Mouse (Mus musculus): ENCODE results near the gene Tha1. TPM values are rescaled to one million over a fixed set of nuclear protein-coding genes. Genes with fewer than 3 reads are reported as not detected.

Gene Tha1
- polyA plus RNA-seq, 1 experiment from 2014 or later, result 3.4 TPM

DNA sequence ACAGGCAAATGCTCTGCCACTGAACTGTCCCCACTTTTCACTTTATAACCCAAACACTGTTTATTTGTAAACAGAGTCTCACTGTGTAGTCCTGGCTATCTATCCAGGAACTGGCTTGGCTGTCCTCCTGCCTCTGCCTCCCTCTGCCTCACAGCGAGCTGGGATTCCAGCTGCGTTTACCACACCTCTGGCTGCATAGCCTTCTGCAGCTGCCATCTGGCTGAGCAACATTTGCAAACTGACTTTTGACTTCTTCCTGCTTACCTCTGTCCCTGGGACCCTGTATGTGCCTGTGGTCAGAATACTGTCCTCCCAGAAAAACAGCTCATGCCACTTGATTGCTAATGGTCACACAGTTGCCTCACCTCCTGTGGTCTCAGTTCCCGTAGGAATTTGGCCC lies 45.9 kb downstream of the Tha1 start:
- Histone ChIP-seq H3K9me3 (replicated peaks; ENCODE audit: control insufficient read depth, low read length) (no peaks in the 10 kb centered on the region), H3K9ac (ENCODE audit: low read length) (no peak overlapping the region), H3K27ac (ENCODE audit: low read depth, low read length) (no peak overlapping the region), H3K36me3 (ENCODE audit: control insufficient read depth, insufficient read depth, low read length) (0 out of 2 replicates have a peak, but pooled peaks cover 2% of the 10 kb centered on the region), H3K4me1 (ENCODE audit: control insufficient read depth, insufficient read depth, low read length) (peaks cover 26% of the 10 kb centered on the region), H3K27me3 (replicated peaks; ENCODE audit: control insufficient read depth, insufficient read depth, low read length) (no peaks in the 10 kb centered on the region), H3K4me2 (ENCODE audit: low read length) (no peak overlapping the region), H3K4me3 (ENCODE audit: low read depth, low read length) (no peak overlapping the region)
- 79% methylated on average over 3 of the region's 3 CpGs for WGBS
- DNase-seq (ENCODE audit: low spot score), result no peak
- ATAC-seq, result no peak

DNA sequence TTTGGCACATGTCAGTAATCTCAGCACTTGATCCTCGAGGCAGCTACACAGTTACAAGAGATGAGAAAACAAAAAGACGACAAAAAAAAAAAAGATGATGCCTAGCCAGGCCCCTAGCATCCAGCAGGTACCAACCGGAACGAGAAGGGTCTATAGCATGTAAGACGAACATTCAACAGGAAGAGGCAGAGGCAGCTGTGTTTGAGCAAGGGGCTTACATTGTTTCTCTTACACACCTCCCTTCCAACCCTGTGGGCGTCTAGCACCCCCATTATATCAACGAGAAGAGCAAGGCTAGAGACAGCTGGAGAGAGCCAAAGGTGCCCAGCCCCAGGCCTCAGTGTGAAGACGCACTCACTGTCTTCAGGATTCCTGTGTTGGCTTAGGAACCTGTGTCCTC lies 46.4 kb downstream of the Tha1 start:
- Histone ChIP-seq H3K27ac (ENCODE audit: low read depth, low read length) (no peak overlapping the region), H3K4me1 (ENCODE audit: control insufficient read depth, insufficient read depth, low read length) (peaks cover 22% of the 10 kb centered on the region), H3K36me3 (ENCODE audit: control insufficient read depth, insufficient read depth, low read length) (0 out of 2 replicates have a peak, but pooled peaks cover 4% of the 10 kb centered on the region), H3K9me3 (replicated peaks; ENCODE audit: control insufficient read depth, low read length) (no peaks in the 10 kb centered on the region), H3K27me3 (replicated peaks; ENCODE audit: control insufficient read depth, insufficient read depth, low read length) (no peaks in the 10 kb centered on the region), H3K9ac (ENCODE audit: low read length) (no peak overlapping the region; the same call in 1 of the 2 replicates), H3K4me3 (ENCODE audit: low read depth, low read length) (no peak overlapping the region), H3K4me2 (ENCODE audit: low read length) (peak overlapping the region; percentile 74)
- ATAC-seq (no peak), DNase-seq (ENCODE audit: low spot score) (no peak)
- WGBS, result 52% methylated on average over 8 of the region's 8 CpGs

DNA sequence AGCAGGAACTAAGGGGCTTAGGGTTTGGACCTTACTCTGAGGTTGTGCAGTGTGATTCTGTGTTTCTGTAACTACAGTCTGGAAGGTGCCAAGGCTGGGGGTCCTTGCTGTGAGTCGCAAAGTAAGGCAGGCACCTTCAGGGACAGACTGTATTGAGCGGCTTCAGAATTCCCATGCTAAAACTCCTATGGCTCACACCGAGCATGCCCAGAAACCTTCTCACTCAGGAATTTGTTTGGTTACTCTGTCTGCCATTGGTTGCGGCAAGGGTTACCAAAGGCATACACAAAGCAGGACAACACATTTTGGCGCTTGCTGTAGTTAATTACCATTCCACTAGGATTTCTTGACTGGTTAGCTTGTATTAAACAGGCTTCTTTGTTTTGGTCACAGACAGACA lies 47.1 kb downstream of the Tha1 start:
- WGBS, result 2% methylated on average over 5 of the region's 5 CpGs
- Histone ChIP-seq H3K36me3 (ENCODE audit: control insufficient read depth, insufficient read depth, low read length) (peaks cover 11% of the 10 kb centered on the region; the same call in 1 of the 2 replicates), H3K4me2 (ENCODE audit: low read length) (peak overlapping the region; percentile 74), H3K4me3 (ENCODE audit: low read depth, low read length) (peak overlapping the region; percentile 34), H3K27me3 (replicated peaks; ENCODE audit: control insufficient read depth, insufficient read depth, low read length) (no peaks in the 10 kb centered on the region), H3K27ac (ENCODE audit: low read depth, low read length) (peak overlapping the region; percentile 76), H3K9me3 (replicated peaks; ENCODE audit: control insufficient read depth, low read length) (no peaks in the 10 kb centered on the region), H3K4me1 (ENCODE audit: control insufficient read depth, insufficient read depth, low read length) (peaks cover 22% of the 10 kb centered on the region), H3K9ac (ENCODE audit: low read length) (peak overlapping the region; percentile 56)
- ATAC-seq, result peak; percentile 28
- peak; percentile 56 for DNase-seq (ENCODE audit: low spot score)

DNA sequence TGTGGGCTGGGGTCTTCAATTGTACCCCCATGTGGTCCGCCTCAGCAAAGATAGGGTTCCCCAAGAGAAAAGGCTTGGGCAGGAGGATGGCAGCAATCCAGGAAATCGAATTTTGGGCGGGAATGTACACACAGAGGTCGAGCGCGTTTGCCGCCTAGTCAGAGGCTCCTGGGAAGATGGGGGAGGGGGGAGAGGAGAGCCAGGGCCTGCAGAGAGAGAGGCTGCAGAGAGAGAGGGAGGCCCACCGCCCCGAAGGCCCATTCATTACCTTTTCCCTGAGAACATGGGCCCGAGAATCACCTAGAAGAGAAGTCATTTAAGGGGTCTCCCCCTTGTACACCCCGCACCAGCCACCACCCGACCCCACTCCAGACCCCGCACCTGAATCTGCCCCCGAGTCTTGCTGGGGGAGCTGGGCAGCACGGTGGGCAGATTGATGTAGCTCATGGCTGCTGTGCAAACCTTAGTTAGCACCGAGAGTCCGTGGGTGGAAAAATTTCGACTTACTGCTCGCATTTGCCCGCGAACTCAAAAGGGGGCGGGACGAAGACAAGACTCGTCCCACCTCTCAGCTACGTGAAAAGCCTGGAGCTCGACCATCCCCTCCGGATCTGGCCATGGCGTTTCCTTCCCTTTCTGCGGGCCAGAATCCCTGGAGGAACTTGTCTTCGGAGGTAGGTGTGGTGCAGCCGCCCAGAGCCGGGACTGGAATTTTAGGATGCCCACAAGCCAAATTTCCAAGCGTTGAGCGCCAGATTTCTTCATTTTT lies 47.8 kb downstream of the Tha1 start, which contains the start of the genes Afmid and Tk1:
Afmid (plus strand) TSS at position 592 of the 769 bp plus-strand sequence.
Tk1 (minus strand) TSS at position 760 of the 769 bp plus-strand sequence.
- H3K4me1 ChIP-seq (ENCODE audit: control insufficient read depth, insufficient read depth, low read length), result peaks cover 22% of the 10 kb centered on the region
- DNase-seq (ENCODE audit: low spot score) (peak; percentile 90), ATAC-seq (peak; percentile 59)
- H3K9me3 ChIP-seq (replicated peaks; ENCODE audit: control insufficient read depth, low read length), result no peaks in the 10 kb centered on the region
- under 1% methylated on average over 34 of the region's 34 CpGs for WGBS
- peak within 1 kb of the TSS; percentile 76 for H3K27ac ChIP-seq (ENCODE audit: low read depth, low read length)
- peak within 1 kb of the TSS; percentile 74 for H3K4me2 ChIP-seq (ENCODE audit: low read length)
- peak within 1 kb of the TSS; percentile 56 for H3K9ac ChIP-seq (ENCODE audit: low read length)
- H3K4me3 ChIP-seq (ENCODE audit: low read depth, low read length), result peak within 1 kb of the TSS; percentile 34
- H3K27me3 ChIP-seq (replicated peaks; ENCODE audit: control insufficient read depth, insufficient read depth, low read length), result no peaks in the 10 kb centered on the region
- peaks cover 16% of the 10 kb centered on the region; the same call in 1 of the 2 replicates for H3K36me3 ChIP-seq (ENCODE audit: control insufficient read depth, insufficient read depth, low read length)

DNA sequence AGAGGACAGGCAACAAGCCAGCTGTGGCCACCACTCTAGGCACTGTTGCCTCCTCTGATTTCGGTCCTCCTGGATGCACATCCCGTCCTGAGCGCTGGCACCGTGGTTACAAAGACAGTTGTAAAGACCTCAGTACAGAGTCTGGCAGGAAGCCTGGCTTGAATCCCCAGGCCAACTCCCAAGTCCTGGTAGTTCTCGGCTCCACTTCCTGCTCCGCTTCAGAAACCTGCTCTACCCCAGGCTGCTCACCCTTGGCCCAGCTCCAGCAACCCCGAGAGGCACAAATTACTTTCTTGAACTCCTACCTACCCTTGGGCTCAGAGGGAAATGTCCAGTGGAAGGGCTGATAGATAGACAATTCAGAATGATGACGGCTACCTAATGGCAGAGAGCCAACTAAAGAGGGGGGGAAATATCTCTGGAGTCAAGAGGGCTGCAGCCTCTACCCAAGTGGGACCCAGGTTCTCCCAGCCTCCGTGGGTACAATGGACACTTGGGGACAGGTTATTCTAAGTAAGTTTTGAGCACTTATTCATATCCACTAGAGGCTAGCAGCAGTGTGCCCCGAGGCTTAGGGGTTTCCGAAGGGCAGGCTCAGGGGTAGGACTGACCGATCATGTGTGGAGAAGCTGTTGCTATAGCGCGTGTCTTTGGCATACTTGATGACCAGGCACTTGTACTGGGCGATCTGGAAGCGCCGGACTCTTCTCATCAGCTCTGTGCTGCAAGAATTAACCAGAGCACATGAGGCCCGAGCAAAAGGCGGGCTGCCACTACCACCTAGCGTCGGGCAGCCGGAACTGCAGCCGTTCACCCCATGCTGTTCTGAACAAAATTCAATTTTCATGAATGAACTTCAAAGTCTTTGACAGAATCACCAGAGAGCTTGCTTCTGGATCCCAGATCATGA lies 49.0 kb downstream of the Tha1 start:
- DNase-seq (ENCODE audit: low spot score) (peak; percentile 85), ATAC-seq (peak; percentile 77)
- H3K27ac ChIP-seq (ENCODE audit: low read depth, low read length), result peak overlapping the region; percentile 76; the same call in 1 of the 2 replicates
- H3K4me1 ChIP-seq (ENCODE audit: control insufficient read depth, insufficient read depth, low read length), result peaks cover 22% of the 10 kb centered on the region
- H3K27me3 ChIP-seq (replicated peaks; ENCODE audit: control insufficient read depth, insufficient read depth, low read length), result no peaks in the 10 kb centered on the region
- peak overlapping the region; percentile 56 for H3K9ac ChIP-seq (ENCODE audit: low read length)
- peak overlapping the region; percentile 34 for H3K4me3 ChIP-seq (ENCODE audit: low read depth, low read length)
- peaks cover 26% of the 10 kb centered on the region; the same call in 1 of the 2 replicates for H3K36me3 ChIP-seq (ENCODE audit: control insufficient read depth, insufficient read depth, low read length)
- no peaks in the 10 kb centered on the region for H3K9me3 ChIP-seq (replicated peaks; ENCODE audit: control insufficient read depth, low read length)
- peak overlapping the region; percentile 74 for H3K4me2 ChIP-seq (ENCODE audit: low read length)
- 11% methylated on average over 23 of the region's 23 CpGs for WGBS

DNA sequence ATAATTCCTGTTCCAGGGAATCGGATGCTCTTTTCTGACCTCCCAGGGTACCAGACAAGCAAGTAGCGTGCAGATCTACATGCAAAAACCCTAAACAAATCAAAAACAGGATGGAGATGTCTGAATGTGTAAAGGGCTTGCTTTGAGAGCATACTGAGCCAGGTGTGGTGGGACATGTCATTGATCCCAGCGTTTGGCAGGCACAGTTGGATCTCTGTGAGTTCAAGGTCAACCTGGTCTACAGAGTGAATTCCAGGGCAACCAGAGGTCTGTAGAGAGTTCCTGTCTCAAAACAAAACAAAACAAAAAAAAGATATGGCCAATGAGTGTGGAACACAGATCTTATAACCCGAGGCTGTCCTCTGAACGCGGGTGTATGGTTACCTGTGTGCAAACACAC lies 49.9 kb downstream of the Tha1 start:
- H3K4me1 ChIP-seq (ENCODE audit: control insufficient read depth, insufficient read depth, low read length), result peaks cover 20% of the 10 kb centered on the region
- no peak overlapping the region for H3K4me3 ChIP-seq (ENCODE audit: low read depth, low read length)
- H3K27ac ChIP-seq (ENCODE audit: low read depth, low read length), result no peak overlapping the region
- ATAC-seq (no peak), DNase-seq (ENCODE audit: low spot score) (no peak)
- no peaks in the 10 kb centered on the region for H3K27me3 ChIP-seq (replicated peaks; ENCODE audit: control insufficient read depth, insufficient read depth, low read length)
- WGBS, result 90% methylated on average over 6 of the region's 6 CpGs
- no peaks in the 10 kb centered on the region for H3K9me3 ChIP-seq (replicated peaks; ENCODE audit: control insufficient read depth, low read length)
- H3K36me3 ChIP-seq (ENCODE audit: control insufficient read depth, insufficient read depth, low read length), result peaks cover 28% of the 10 kb centered on the region; the same call in 1 of the 2 replicates
- no peak overlapping the region for H3K4me2 ChIP-seq (ENCODE audit: low read length)
- no peak overlapping the region for H3K9ac ChIP-seq (ENCODE audit: low read length)

DNA sequence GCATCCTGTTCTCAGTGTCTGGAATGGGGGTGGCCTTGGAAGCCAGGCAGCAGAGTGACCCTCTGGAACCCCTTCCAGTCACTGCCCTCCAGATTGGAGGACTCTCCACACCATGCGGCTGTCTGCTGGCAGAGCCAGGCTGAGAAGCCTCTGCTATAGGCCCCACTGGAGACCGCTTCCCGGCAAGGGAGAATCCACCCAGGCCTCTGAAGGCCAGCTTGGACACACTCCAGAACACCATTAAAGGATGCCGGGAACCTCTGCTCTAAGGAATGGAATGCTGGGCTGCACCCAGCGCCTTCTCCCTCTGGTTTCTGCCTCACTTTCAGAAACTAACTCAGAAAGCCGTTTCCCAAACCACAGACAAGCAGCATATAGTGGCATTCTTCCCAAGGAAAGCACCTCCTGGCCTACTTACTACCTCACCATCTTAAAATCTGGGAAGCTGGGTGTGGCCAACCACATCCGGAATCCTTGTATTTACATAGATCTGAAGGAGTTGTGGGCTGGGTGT lies 50.5 kb downstream of the Tha1 start:
- Histone ChIP-seq H3K27ac (ENCODE audit: low read depth, low read length) (no peak overlapping the region), H3K4me3 (ENCODE audit: low read depth, low read length) (no peak overlapping the region), H3K4me2 (ENCODE audit: low read length) (no peak overlapping the region), H3K9ac (ENCODE audit: low read length) (no peak overlapping the region), H3K9me3 (replicated peaks; ENCODE audit: control insufficient read depth, low read length) (no peaks in the 10 kb centered on the region), H3K36me3 (ENCODE audit: control insufficient read depth, insufficient read depth, low read length) (peaks cover 28% of the 10 kb centered on the region; the same call in 1 of the 2 replicates), H3K27me3 (replicated peaks; ENCODE audit: control insufficient read depth, insufficient read depth, low read length) (no peaks in the 10 kb centered on the region), H3K4me1 (ENCODE audit: control insufficient read depth, insufficient read depth, low read length) (peaks cover 16% of the 10 kb centered on the region)
- DNase-seq (ENCODE audit: low spot score), result no peak
- ATAC-seq, result no peak
- WGBS, result 81% methylated on average over 7 of the region's 7 CpGs

DNA sequence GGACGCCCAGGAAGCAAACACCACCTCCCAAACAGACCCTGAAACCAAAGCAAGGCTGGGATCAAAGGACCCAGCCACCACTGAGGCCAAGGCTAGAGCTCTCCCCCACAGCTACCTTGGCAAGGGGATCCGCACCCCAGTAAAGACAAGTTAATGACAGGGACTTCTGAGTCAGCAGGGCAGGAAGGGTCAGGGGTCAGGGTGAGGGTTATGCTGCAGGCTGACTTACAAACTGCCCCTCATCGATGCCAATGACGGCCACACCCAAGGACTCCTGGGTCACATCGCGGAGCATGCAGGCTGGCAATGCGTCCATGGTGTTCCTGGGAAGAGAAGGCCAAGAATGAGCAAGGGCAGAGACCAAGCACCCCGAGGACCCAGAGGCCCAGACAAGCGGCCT lies 51.4 kb downstream of the Tha1 start:
- Histone ChIP-seq H3K36me3 (ENCODE audit: control insufficient read depth, insufficient read depth, low read length) (peaks cover 33% of the 10 kb centered on the region), H3K9me3 (replicated peaks; ENCODE audit: control insufficient read depth, low read length) (no peaks in the 10 kb centered on the region), H3K4me3 (ENCODE audit: low read depth, low read length) (no peak overlapping the region), H3K4me1 (ENCODE audit: control insufficient read depth, insufficient read depth, low read length) (peaks cover 12% of the 10 kb centered on the region), H3K9ac (ENCODE audit: low read length) (no peak overlapping the region), H3K27ac (ENCODE audit: low read depth, low read length) (no peak overlapping the region), H3K4me2 (ENCODE audit: low read length) (no peak overlapping the region), H3K27me3 (replicated peaks; ENCODE audit: control insufficient read depth, insufficient read depth, low read length) (no peaks in the 10 kb centered on the region)
- DNase-seq (ENCODE audit: low spot score), result no peak
- no peak for ATAC-seq
- 90% methylated on average over 9 of the region's 9 CpGs for WGBS

Measured in forebrain, embryonic 14.5 days (tissue).